Mouse (Mus musculus): ENCODE results near the gene Psmd11.
"Not testable (repeated sequence)": the region's sequence is repeated elsewhere in the genome, so short reads cannot be mapped to it uniquely, and the experiment has no call there.

Gene Psmd11

GRCm38 (mm10) chr11:80428381-80429008, at the start of gene Psmd11:
Psmd11 (plus strand) TSS chr11:80428615.
- DNase-seq, result peak; percentile 97 to 98

GRCm38 (mm10) chr11:80379184-80379583, 49.2 kb upstream of the Psmd11 start:
- DNase-seq, result not testable (repeated sequence)

- peak; percentile 23 to 47 for DNase-seq
Observed at GRCm38 (mm10) chr11:80382626-80383018, 45.8 kb upstream of the Psmd11 start.

- DNase-seq, result peak; percentile 99 to 100
Observed at GRCm38 (mm10) chr11:80383019-80383625, 45.3 kb upstream of the Psmd11 start, which contains the start of gene Zfp207. Zfp207 (plus strand) TSS chr11:80383279.

- peak; percentile 25 to 50 for DNase-seq
Observed at GRCm38 (mm10) chr11:80383626-80384046, 44.8 kb upstream of the Psmd11 start.

- no peak for DNase-seq
Observed at GRCm38 (mm10) chr11:80384461-80384860, 44.0 kb upstream of the Psmd11 start.

- no peak for DNase-seq
Observed at GRCm38 (mm10) chr11:80385055-80385454, 43.4 kb upstream of the Psmd11 start.

- DNase-seq, result no peak
Observed at GRCm38 (mm10) chr11:80386790-80387189, 41.6 kb upstream of the Psmd11 start.

- DNase-seq, result no peak
Observed at GRCm38 (mm10) chr11:80389885-80390284, 38.5 kb upstream of the Psmd11 start.

- no peak for DNase-seq
Observed at GRCm38 (mm10) chr11:80391407-80392120, 36.9 kb upstream of the Psmd11 start.

GRCm38 (mm10) chr11:80395930-80396329, 32.5 kb upstream of the Psmd11 start:
- no peak for DNase-seq

GRCm38 (mm10) chr11:80396617-80397016, 31.8 kb upstream of the Psmd11 start:
- no peak for DNase-seq

GRCm38 (mm10) chr11:80407878-80408277, 20.5 kb upstream of the Psmd11 start:
- not testable (repeated sequence) for DNase-seq

- DNase-seq, result no peak
Observed at GRCm38 (mm10) chr11:80410377-80410776, 18.0 kb upstream of the Psmd11 start.

GRCm38 (mm10) chr11:80417085-80417484, 11.3 kb upstream of the Psmd11 start:
- no peak for DNase-seq

- no peak for DNase-seq
Observed at GRCm38 (mm10) chr11:80419743-80420142, 8.7 kb upstream of the Psmd11 start.

GRCm38 (mm10) chr11:80420202-80420984, 8.0 kb upstream of the Psmd11 start:
- DNase-seq, result no peak

GRCm38 (mm10) chr11:80421421-80422047, 6.9 kb upstream of the Psmd11 start:
- no peak for DNase-seq

- no peak for DNase-seq
Observed at GRCm38 (mm10) chr11:80424691-80425090, 3.7 kb upstream of the Psmd11 start.

- DNase-seq, result no peak
Observed at GRCm38 (mm10) chr11:80425247-80425778, 3.1 kb upstream of the Psmd11 start.

GRCm38 (mm10) chr11:80426029-80426813, 2.2 kb upstream of the Psmd11 start:
- DNase-seq, result not testable (repeated sequence)

All from kidney, postnatal 25 days (tissue).